Mouse (Mus musculus): ENCODE results near the gene Rras.

- no peak for TF ChIP-seq HCFC1 (IDR thresholded peaks at IDR 0.05; ENCODE audit: low read depth, low read length)
- TF ChIP-seq POLR2A (IDR thresholded peaks at IDR 0.05; ENCODE audit: control insufficient read depth in 1 of 2, insufficient read depth in 1 of 2, low read depth in 1 of 2, low read length in 2 of 2, poor library complexity in 1 of 2), result peak in 1 of 2 experiments; percentile 51; a peak in 2 of 4 replicates
- TF ChIP-seq TCF12 (IDR thresholded peaks at IDR 0.05; ENCODE audit: low read depth, low read length), result no peak
- TF ChIP-seq CTCF (IDR thresholded peaks at IDR 0.05 in 2 of 3, conservative IDR thresholded peaks at IDR 0.05 in 1 of 3; ENCODE audit: control insufficient read depth in 1 of 3, insufficient read depth in 1 of 3, low read depth in 2 of 3, low read length in 3 of 3, poor library complexity in 1 of 3, severe bottlenecking in 1 of 3), result no peak
- 0 out of 4 replicates have a peak, but pooled peaks have one; percentile 13 to 19 for TF ChIP-seq EP300 (IDR thresholded peaks at IDR 0.05; ENCODE audit: low read depth in 1 of 2, low read length in 2 of 2)
- TF ChIP-seq POLR2AphosphoS2 (IDR thresholded peaks at IDR 0.05; ENCODE audit: low read length), result no peak
- peak; percentile 82 for TF ChIP-seq ZNF384 (IDR thresholded peaks at IDR 0.05; ENCODE audit: low read depth, low read length)
- TF ChIP-seq KAT2A (conservative IDR thresholded peaks at IDR 0.05; ENCODE audit: low read depth, low read length), result no peak
- no peak for TF ChIP-seq BHLHE40 (IDR thresholded peaks at IDR 0.05; ENCODE audit: borderline replicate concordance, low read depth, low read length)
- TF ChIP-seq RCOR1 (IDR thresholded peaks at IDR 0.05; ENCODE audit: low read depth, low read length), result no peak
- TF ChIP-seq JUND (IDR thresholded peaks at IDR 0.05; ENCODE audit: low read depth, low read length), result no peak
- TF ChIP-seq SIN3A (IDR thresholded peaks at IDR 0.05; ENCODE audit: low read length), result no peak
- no peak for TF ChIP-seq UBTF (IDR thresholded peaks at IDR 0.05; ENCODE audit: borderline replicate concordance, insufficient read depth, low read depth, low read length)
- TF ChIP-seq ELF1 (IDR thresholded peaks at IDR 0.05; ENCODE audit: low read depth, low read length), result no peak
These were observed 49.6 kb downstream of the Rras start for GRCm38 (mm10) chr7:45067190-45067999.

All from MEL (cell line).